Mouse (Mus musculus) CH12.LX (cell line): ENCODE measurements around the gene Tmprss6. TPM values are rescaled to one million over a fixed set of nuclear protein-coding genes. Genes with fewer than 3 reads are reported as not detected.
A peak's percentile ranks its signal among the peaks of the same experiment; 100 is the strongest.

Source experiments
- DNase-seq: peaks from one replicate; pipeline ENCODE4 v3.0.0-alpha.2; 2013; ENCODE audit errors: extremely low read depth
- H3K27ac ChIP-seq: 2 replicates; pipeline ENCODE4 v1.5.1; 2012; ENCODE audit warnings: low read depth, mild to moderate bottlenecking, control low read depth, moderate library complexity; ENCODE audit not compliant: insufficient read depth
- H3K27me3 ChIP-seq: replicated peaks from 2 replicates; pipeline ENCODE3; 2012; ENCODE audit warnings: inconsistent platforms
- H3K36me3 ChIP-seq, 2 experiments: replicated peaks in 1 of 2; 2 replicates each; pipeline versions ENCODE3 to v1.6.1; 2012; ENCODE audit warnings: inconsistent platforms in 1 of 2, low read length in 1 of 2, mild to moderate bottlenecking in 1 of 2, mixed read lengths in 1 of 2, moderate library complexity in 1 of 2; ENCODE audit not compliant: control insufficient read depth in 1 of 2, insufficient read depth in 1 of 2
- H3K4me1 ChIP-seq, 2 experiments: 2 replicates each; pipeline ENCODE4 v1.6.1; 2012; ENCODE audit warnings: inconsistent platforms in 1 of 2, moderate library complexity in 1 of 2; ENCODE audit not compliant: insufficient read depth in 2 of 2, control insufficient read depth in 1 of 2
- H3K4me2 ChIP-seq: 2 replicates; pipeline ENCODE4 v1.6.1; 2012; ENCODE audit warnings: low read depth, mild to moderate bottlenecking, control low read depth; ENCODE audit not compliant: poor library complexity, insufficient read depth, severe bottlenecking
- H3K4me3 ChIP-seq, 3 experiments: fragments of 150-350 bp in 1 of 3; sonication (generic) in 1 of 3; replicated peaks in 1 of 3; 2 replicates each; pipeline versions ENCODE3 to v1.5.1; 2011 to 2012; ENCODE audit warnings: low read depth in 2 of 3, low read length in 2 of 3, mild to moderate bottlenecking in 2 of 3, moderate library complexity in 2 of 3, control low read depth in 1 of 3, improper control_type of control experiment in 1 of 3, inconsistent platforms in 1 of 3, mixed read lengths in 1 of 3; ENCODE audit not compliant: poor library complexity in 1 of 3
- H3K79me2 ChIP-seq: replicated peaks from 2 replicates; pipeline ENCODE4 v1.6.1; 2012; ENCODE audit warnings: mild to moderate bottlenecking, moderate library complexity; ENCODE audit not compliant: control insufficient read depth, poor library complexity, insufficient read depth, severe bottlenecking; ENCODE audit errors: extremely low read depth
- H3K9ac ChIP-seq: 2 replicates; pipeline ENCODE4 v1.6.1; 2012; ENCODE audit warnings: low read depth, mild to moderate bottlenecking, control low read depth, moderate library complexity; ENCODE audit not compliant: insufficient read depth
- H3K9me3 ChIP-seq: replicated peaks from 2 replicates; pipeline ENCODE3; 2012; ENCODE audit warnings: low read length, inconsistent platforms, mixed read lengths
- BHLHE40 ChIP-seq: IDR thresholded peaks from 2 replicates; pipeline ENCODE4 v1.6.1; 2011; ENCODE audit warnings: mild to moderate bottlenecking, low read depth, low read length, improper control_type of control experiment
- CTCF ChIP-seq, 2 experiments: IDR thresholded peaks in 1 of 2; conservative IDR thresholded peaks in 1 of 2; 2 replicates each; pipeline ENCODE4 v1.5.1; 2011 to 2012; ENCODE audit warnings: low read depth in 2 of 2, low read length in 2 of 2, improper control_type of control experiment in 1 of 2, inconsistent platforms in 1 of 2, mild to moderate bottlenecking in 1 of 2, moderate library complexity in 1 of 2
- E2F4 ChIP-seq: IDR thresholded peaks from 2 replicates; pipeline ENCODE4 v1.6.1; 2011; ENCODE audit warnings: low read depth, low read length, improper control_type of control experiment; ENCODE audit not compliant: insufficient replicate concordance
- ELF1 ChIP-seq: IDR thresholded peaks from 2 replicates; pipeline ENCODE4 v1.6.1; 2014; ENCODE audit warnings: low read depth, mild to moderate bottlenecking, inconsistent platforms, low read length, improper control_type of control experiment
- MAX ChIP-seq: IDR thresholded peaks from 2 replicates; pipeline ENCODE4 v1.6.1; 2011; ENCODE audit warnings: low read length, improper control_type of control experiment
- MEF2A ChIP-seq: IDR thresholded peaks from 2 replicates; pipeline ENCODE4 v1.6.1; 2014; ENCODE audit warnings: low read depth, mild to moderate bottlenecking, inconsistent platforms, low read length, improper control_type of control experiment, borderline replicate concordance
- RAD21 ChIP-seq: IDR thresholded peaks from 2 replicates; pipeline ENCODE4 v1.6.1; 2011; ENCODE audit warnings: low read depth, mild to moderate bottlenecking, low read length, improper control_type of control experiment, moderate library complexity
- RCOR1 ChIP-seq: conservative IDR thresholded peaks from 2 replicates; pipeline ENCODE4 v1.6.1; 2012; ENCODE audit warnings: low read depth, mild to moderate bottlenecking, inconsistent platforms, low read length, improper control_type of control experiment
- SIN3A ChIP-seq: IDR thresholded peaks from 2 replicates; pipeline ENCODE4 v1.6.1; 2012; ENCODE audit warnings: low read length, improper control_type of control experiment, inconsistent platforms
- SMC3 ChIP-seq: IDR thresholded peaks from 2 replicates; pipeline ENCODE4 v1.6.1; 2011; ENCODE audit warnings: low read depth, low read length, improper control_type of control experiment
- TBP ChIP-seq: conservative IDR thresholded peaks from 2 replicates; pipeline ENCODE4 v1.6.1; 2011; ENCODE audit warnings: low read depth, low read length, improper control_type of control experiment
- TCF12 ChIP-seq: IDR thresholded peaks from 2 replicates; pipeline ENCODE4 v1.6.1; 2014; ENCODE audit warnings: low read depth, mild to moderate bottlenecking, inconsistent platforms, low read length, improper control_type of control experiment
- USF1 ChIP-seq: IDR thresholded peaks from 2 replicates; pipeline ENCODE4 v1.6.1; 2014; ENCODE audit warnings: low read depth, mild to moderate bottlenecking, inconsistent platforms, low read length, improper control_type of control experiment
- ZC3H11A ChIP-seq: IDR thresholded peaks from 2 replicates; pipeline ENCODE4 v1.6.1; 2012; ENCODE audit warnings: low read depth, mild to moderate bottlenecking, inconsistent platforms, low read length, improper control_type of control experiment
- dilution Hi-C: fragments of 300-500 bp; cut with MboI; formaldehyde crosslinking; loops from 2 replicates; pipeline ENCODE4 v1.14.3; 2020; ENCODE audit warnings: low sequenced_read_pairs; ENCODE audit not compliant: extremely low pct_unique_long_range_greater_than_20kb, extremely low pct_ligation_motif_present
- in situ Hi-C: fragments of 300-500 bp; cut with MboI; formaldehyde crosslinking; loops from 3 replicates; pipeline ENCODE4 v1.14.3; 2019; ENCODE audit warnings: low sequenced_read_pairs, low pct_ligation_motif_present, low pct_unique_long_range_greater_than_20kb, mixed read lengths
- polyA plus RNA-seq: library from polyadenylated mRNA; unstranded; fragments of >175 nt; gene quantifications from 2 replicates; pipeline ENCODE4 v1.2.1, GENCODE M21; 2012; ENCODE audit warnings: low read depth; ENCODE audit not compliant: insufficient read length
- total RNA-seq, 2 experiments: library from RNA; depleted of rRNA; stranded (reverse); fragments of 300-350 nt in 1 of 2; fragments of >200 nt in 1 of 2; gene quantifications; 2 replicates each; pipeline ENCODE4 v1.2.3; 2012 to 2014

Tmprss6 gene
- total and polyA plus RNA-seq, 3 experiments, result 0.24 to 0.54 (median 0.34) TPM

DNA sequence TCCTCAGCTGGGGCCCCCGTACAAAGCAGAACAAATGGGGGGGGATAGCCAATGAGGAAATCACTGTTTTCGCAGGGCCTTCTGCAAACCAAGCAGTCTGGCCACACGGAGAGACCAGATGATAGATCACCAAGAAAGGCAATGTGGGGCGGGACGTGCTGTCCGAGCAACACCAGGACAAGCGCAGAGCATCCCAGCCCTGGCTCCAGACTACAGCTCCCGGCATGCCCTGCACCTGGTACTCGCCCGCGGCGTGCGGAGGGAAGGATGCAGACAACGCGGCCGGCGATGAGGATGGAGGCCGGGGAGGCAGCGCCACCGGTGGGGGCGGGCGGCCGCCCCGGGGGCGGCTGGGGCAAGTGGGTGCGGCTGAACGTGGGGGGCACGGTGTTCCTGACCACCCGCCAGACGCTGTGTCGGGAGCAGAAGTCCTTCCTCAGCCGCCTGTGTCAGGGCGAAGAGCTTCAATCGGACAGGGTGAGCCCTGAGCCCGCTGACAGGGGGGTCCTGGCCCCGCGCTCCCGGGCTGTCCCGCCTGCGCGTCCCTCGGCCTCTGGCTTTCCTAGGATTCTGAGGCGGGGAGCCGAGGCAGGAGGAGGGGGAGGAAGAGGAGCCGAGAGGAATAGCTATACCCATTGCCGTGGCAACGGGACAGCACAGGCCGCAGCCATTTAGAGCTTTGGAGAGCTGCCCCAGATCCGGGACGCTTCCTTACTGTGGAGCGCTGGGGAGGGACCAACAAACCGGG, 39.9 kb downstream of the Tmprss6 start, which contains the start of gene Kctd17:
Gene Kctd17 (plus strand): TSS at position 174 of the 748 bp plus-strand sequence.
- TF ChIP-seq TBP (no peak), MAX (no peak), RCOR1 (no peak), SIN3A (no peak), ZC3H11A (no peak), BHLHE40 (no peak), TCF12 (no peak), E2F4 (no peak), USF1 (no peak)
- DNase-seq, result no peak
- H3K79me2 ChIP-seq, result no peaks in the 10 kb centered on the region
- H3K27ac ChIP-seq, result no peak within 1 kb of the TSS
- H3K4me2 ChIP-seq, result no peak within 1 kb of the TSS
- H3K36me3 ChIP-seq, result no peaks in the 10 kb centered on the region
- no peak within 1 kb of the TSS for H3K9ac ChIP-seq
- H3K9me3 ChIP-seq, result peaks cover 8% of the 10 kb centered on the region
- in situ Hi-C loops (loop anchor here (10.0 to 25.0 kb wide), 2 partner anchors 64 to 309 kb away; no protein-coding TSS in a partner anchor), dilution Hi-C loops (no loop called here)
- H3K4me1 ChIP-seq, result peaks cover 8 to 33% of the 10 kb centered on the region in 2 experiments
- H3K4me3 ChIP-seq, result no peak within 1 kb of the TSS
- peaks cover 18% of the 10 kb centered on the region for H3K27me3 ChIP-seq

GRCm38 (mm10) chr15:78425230-78425629, 43.2 kb downstream of the Tmprss6 start:
- peaks cover 0 to 12% of the 10 kb centered on the region in 2 experiments; a peak in 2 of 4 replicates for H3K4me1 ChIP-seq
- no peak overlapping the region for H3K4me3 ChIP-seq
- H3K9me3 ChIP-seq, result peaks cover 8% of the 10 kb centered on the region
- no peak overlapping the region for H3K9ac ChIP-seq
- no peak overlapping the region for H3K27ac ChIP-seq
- no peak overlapping the region for H3K4me2 ChIP-seq
- H3K36me3 ChIP-seq, result no peaks in the 10 kb centered on the region
- no peak for DNase-seq
- no peaks in the 10 kb centered on the region for H3K79me2 ChIP-seq
- H3K27me3 ChIP-seq, result peaks cover 38% of the 10 kb centered on the region
- TF ChIP-seq ELF1 (no peak), SMC3 (peak; percentile 28; the same call in 1 of the 2 replicates), CTCF (conservative IDR thresholded peaks at IDR 0.05 in 1 of 2, IDR thresholded peaks at IDR 0.05 in 1 of 2; ENCODE audit: low read depth in 2 of 2, low read length in 2 of 2) (peak in 1 of 2 experiments; percentile 60; a peak in 2 of 4 replicates), MEF2A (no peak), RAD21 (peak; percentile 15; the same call in 1 of the 2 replicates)
- dilution Hi-C loops, result no loop called here
- in situ Hi-C loops, result loop anchor here (10.0 to 25.0 kb wide), 2 partner anchors 60 to 312 kb away; no protein-coding TSS in a partner anchor
